Mouse (Mus musculus) layer of hippocampus, postnatal 25 days (tissue): ENCODE measurements at regions not wholly inside any gene's neighbourhood (a gene's known extent, or its start where the extent isn't known, plus 50 kb on each side); places are given as distances from the start of the nearest gene placed in this dataset.
"Not testable (repeated sequence)": the region's sequence is repeated elsewhere in the genome, so short reads cannot be mapped to it uniquely, and the experiment has no call there.

Source experiments
- DNase-seq, 2 experiments: peaks; one replicate each; pipeline ENCODE4 v3.0.0; 2022; ENCODE audit warnings: mixed read lengths in 2 of 2, low spot score in 1 of 2; ENCODE audit errors: extremely low spot score in 1 of 2

GRCm38 (mm10) chr1:35149036-35149435, 299.3 kb downstream of the Plekhb2 start:
- no peak for DNase-seq

GRCm38 (mm10) chr1:35162506-35162905, 312.7 kb downstream of the Plekhb2 start:
- no peak for DNase-seq

- DNase-seq: no peak
Observed at GRCm38 (mm10) chr1:35200656-35201055, 350.9 kb downstream of the Plekhb2 start.

GRCm38 (mm10) chr1:35201083-35201879, 351.5 kb downstream of the Plekhb2 start:
- no peak for DNase-seq

- DNase-seq: no peak
Observed at GRCm38 (mm10) chr1:35201880-35202220, 352.1 kb downstream of the Plekhb2 start.

GRCm38 (mm10) chr1:35202551-35202950, 352.8 kb downstream of the Plekhb2 start:
- peak; percentile 21 to 48 for DNase-seq

- no peak for DNase-seq
Observed at GRCm38 (mm10) chr1:35206834-35207529, 357.2 kb downstream of the Plekhb2 start.

DNA sequence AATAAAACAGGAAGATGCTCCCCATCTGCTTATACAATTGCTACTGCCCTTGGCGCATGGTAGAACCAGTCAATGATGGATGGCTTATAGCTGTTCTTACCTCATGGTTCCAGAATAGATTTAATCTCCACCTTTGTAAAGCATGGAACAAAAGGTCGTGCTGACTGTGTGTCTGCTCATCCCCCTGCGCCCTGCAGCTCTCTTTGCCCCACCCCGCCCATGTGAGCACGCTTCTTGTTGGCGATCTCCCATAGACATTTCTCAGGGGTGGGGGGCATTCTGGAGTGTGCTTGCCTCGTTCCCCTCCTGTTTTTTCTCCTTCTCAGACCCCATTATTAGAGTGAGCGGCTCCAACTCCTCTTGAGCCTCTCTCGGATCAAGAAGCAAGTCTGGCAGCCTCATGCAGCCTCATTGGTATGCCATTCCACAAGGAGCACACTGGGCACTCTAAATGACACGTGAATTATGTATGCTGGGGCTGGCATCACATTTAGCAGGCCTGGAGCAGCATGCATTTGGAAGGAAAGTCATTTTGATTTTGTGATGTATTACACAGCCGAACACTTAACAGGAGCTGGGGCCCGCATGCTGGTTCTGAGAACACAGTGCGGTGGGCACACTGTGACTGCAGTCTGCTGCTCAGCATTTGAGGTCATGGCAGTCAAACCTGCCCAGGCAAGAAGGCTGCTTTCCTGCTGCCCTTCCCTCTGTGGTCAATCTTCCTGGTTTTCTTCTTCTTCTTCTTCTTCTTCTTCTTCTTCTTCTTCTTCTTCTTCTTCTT, 362.5 kb downstream of the Plekhb2 start:
- DNase-seq: no peak

DNA sequence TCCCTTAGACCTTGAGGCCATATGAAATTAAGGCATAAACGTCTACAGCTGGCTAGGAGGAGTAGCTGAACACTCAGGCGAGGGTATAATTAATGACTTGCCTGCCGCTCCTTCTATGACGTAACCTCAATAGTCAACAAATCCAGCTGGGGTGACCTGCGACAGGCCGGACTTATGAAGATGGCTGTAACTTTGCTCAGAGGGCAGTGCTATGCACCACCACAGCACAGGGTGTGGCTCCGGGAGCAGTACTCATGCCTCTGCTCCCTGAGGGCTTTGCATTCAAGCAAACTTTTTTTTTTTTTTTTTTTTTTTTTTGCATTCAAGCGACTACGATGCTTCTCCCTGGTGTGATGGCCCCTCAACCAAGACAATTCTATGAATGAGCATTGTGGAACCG, 364.1 kb downstream of the Plekhb2 start:
- no peak for DNase-seq

GRCm38 (mm10) chr1:35216411-35216810, 366.6 kb downstream of the Plekhb2 start:
- DNase-seq: no peak

DNA sequence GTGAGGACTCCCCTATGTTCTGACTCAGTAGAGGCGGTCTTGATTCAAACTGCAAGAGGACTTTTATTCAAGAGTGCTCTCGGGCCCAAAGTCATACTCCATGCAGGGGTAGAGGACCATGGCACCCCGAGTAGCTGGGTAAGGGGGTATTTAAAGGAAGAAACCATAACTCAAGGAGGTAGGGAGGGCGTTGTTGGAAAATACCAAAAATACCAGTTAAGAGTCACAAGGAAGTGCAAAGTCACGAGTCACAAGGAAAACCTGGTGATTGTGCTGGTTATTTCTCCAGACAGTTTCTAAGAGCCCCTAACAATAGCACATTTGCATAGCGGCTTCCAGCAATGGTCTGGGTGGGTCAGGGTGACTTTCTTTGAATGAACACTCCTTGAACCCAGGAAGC, 370.4 kb downstream of the Plekhb2 start:
- not testable (repeated sequence) for DNase-seq

- no peak for DNase-seq
Observed at GRCm38 (mm10) chr1:35220751-35221150, 371.0 kb downstream of the Plekhb2 start.

DNA sequence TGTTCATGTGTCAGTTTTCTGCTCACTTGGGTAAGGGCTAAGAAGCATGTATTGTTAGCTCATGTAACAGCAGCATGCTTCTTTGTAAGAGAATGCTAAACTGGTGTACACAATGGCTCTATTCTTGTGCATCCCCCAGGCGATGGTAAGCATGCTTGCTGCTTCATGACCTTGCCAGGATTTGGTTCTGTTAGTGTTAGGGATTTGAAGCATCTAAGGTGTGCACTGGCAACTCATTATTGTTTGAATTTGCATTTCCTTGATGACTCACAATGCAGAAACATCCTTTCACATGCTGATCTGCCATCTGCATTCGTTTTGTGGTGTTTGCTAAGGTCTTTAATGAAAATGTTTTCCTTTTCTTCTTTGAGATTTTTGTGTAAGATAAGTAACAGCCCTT, 382.8 kb downstream of the Plekhb2 start:
- DNase-seq: no peak

DNA sequence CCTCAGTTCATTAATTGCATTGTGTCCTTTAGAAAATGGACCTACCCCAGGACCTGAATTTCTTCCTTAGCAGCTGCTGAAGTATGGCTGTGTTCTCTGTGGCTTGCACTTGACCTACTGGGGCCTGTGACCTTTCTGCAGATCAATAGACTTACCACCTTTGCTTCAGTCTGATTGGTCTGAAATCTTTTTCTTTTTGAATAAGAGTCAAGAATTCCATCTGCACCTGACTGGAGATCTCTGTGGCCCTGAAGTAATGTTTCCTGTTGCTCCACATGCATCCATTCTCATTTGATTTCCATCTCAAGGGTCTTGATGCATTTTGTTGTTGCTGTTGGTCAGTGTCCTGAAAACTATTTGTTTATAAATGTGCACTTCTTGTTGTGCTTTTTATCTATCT, 388.4 kb downstream of the Plekhb2 start:
- no peak for DNase-seq

GRCm38 (mm10) chr1:35242849-35243248, 393.1 kb downstream of the Plekhb2 start:
- DNase-seq: no peak

DNA sequence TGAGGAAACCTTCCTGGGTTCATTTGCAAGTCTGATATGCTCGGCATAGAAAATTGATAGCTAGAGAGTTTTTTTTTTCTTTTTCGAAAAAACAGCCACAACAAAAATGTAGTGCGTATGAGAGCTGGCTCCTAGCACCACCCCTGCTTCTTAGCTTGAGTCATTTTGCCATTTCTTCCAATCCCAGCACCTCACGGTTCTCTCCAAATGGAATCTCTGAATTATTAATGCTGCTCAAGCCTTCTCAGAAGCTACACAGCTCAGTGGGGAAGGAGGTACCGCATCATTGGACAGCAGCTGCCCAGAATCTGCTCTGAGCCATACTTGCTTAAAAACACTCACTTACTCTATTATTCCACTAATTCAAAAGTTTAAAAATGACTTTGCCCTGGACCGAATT, 393.6 kb downstream of the Plekhb2 start:
- DNase-seq: no peak

- DNase-seq: no peak
Observed at GRCm38 (mm10) chr1:35265125-35265524, 415.3 kb downstream of the Plekhb2 start.

- DNase-seq: peak in 1 of 2 experiments; percentile 43
Observed at GRCm38 (mm10) chr1:35266626-35267025, 416.9 kb downstream of the Plekhb2 start.

DNA sequence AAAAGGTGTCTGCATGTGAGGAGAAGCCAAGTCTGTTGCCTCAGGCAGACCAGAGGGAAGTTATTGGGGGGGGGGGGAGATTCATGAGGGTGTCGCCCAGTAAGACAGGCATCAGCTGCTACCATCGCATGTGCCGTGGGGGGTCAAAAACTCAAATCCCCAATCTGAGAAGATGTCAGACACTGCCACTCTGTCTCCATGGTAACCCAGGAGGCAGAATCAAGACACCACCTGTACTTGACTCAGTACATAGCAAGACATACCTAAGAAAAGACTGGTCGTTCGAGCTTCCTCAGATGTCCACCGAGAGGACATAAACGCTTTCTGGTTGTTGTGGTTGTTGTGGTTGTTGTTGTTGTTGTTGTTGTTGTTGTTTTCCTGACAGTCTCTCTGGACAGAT, 418.1 kb downstream of the Plekhb2 start:
- no peak for DNase-seq

DNA sequence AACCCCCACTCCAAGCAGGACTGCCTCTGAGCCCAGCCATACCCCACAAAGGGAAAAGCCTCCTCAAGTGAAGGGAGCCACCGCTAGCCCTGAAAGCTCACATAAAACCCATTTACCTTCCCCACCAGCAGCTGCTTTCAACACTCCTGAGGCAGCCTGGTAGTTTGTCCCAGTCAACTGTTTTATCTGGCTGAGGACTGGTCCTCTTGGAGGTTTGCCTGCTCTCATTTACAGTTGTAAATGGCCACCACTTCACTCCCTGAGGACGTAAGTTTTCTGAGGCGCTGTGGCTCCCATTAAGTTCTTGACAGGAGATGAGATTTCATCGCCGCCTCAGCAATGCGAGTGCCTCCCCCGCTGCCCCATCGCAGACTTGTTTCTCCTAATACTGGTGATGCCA, 425.2 kb downstream of the Plekhb2 start:
- DNase-seq: no peak
